Mouse (Mus musculus) megakaryocyte, embryonic 14.5 days (primary cell): ENCODE measurements around the gene Scgb1b2.

ENCODE experiments used
- FLI1 ChIP-seq: IDR thresholded peaks from 2 replicates; pipeline ENCODE4 v1.6.1; 2012; ENCODE audit warnings: low read length, inconsistent platforms, mixed read lengths
- GATA1 ChIP-seq: IDR thresholded peaks from 3 replicates; pipeline ENCODE4 v1.6.1; 2012; ENCODE audit warnings: mixed read lengths, low read length, inconsistent platforms, borderline replicate concordance

DNA sequence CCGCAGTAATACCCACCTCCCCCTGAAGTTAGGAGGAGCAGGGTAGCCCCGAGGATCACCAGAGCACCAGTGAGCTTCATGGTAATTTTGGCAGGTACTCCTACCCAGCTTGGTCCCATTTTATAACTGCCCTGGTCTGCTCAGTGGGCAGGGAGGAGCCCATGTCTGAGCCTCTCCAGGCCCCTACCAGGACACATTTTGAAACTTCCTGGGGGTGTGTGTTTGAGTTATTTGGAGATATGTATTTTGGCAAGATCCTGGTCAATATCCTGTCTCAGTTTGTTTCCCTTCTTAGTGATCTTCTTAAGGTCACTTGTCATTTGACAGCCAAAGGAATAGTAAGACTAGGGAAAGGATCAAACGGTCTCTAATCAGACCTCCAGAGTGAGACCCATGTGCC is at the start of gene Scgb1b2:
- TF ChIP-seq GATA1 (no peak), FLI1 (no peak)
